Mouse (Mus musculus) hindbrain, embryonic 16.5 days (tissue): Measurements from ENCODE around the gene Sin3a. TPM values are rescaled to one million over a fixed set of nuclear protein-coding genes. Genes with fewer than 3 reads are reported as not detected.

Experiments used
- ATAC-seq: fragments of 200-750 bp; cut with Nextera tagmentation; 2 replicates; pipeline ENCODE4 v1.8.0; 2017; ENCODE audit warnings: moderate TSS enrichment, moderate library complexity
- H3K27ac ChIP-seq: fragments of 300-500 bp; sonication (generic); 2 replicates; pipeline ENCODE4 v1.5.1; 2014; ENCODE audit warnings: low read depth, mild to moderate bottlenecking, control low read depth, low read length, moderate library complexity
- H3K27me3 ChIP-seq: fragments of 300-500 bp; sonication (generic); replicated peaks from 2 replicates; pipeline ENCODE4 v1.6.1; 2014; ENCODE audit warnings: low read length; ENCODE audit not compliant: control insufficient read depth, insufficient read depth
- H3K36me3 ChIP-seq: fragments of 300-500 bp; sonication (generic); 2 replicates; pipeline ENCODE4 v1.6.1; 2014; ENCODE audit warnings: mild to moderate bottlenecking, low read length, moderate library complexity, mixed read lengths; ENCODE audit not compliant: control insufficient read depth, insufficient read depth
- H3K4me1 ChIP-seq: fragments of 300-500 bp; sonication (generic); 2 replicates; pipeline ENCODE4 v1.6.1; 2014; ENCODE audit warnings: low read depth, low read length; ENCODE audit not compliant: control insufficient read depth, insufficient read depth
- H3K4me2 ChIP-seq: fragments of 300-500 bp; sonication (generic); 2 replicates; pipeline ENCODE4 v1.6.1; 2014; ENCODE audit warnings: mild to moderate bottlenecking, low read length, control low read depth, moderate library complexity
- H3K4me3 ChIP-seq: fragments of 300-500 bp; sonication (generic); 2 replicates; pipeline ENCODE4 v1.5.1; 2014; ENCODE audit warnings: mild to moderate bottlenecking, low read length, control low read depth, moderate library complexity
- H3K9ac ChIP-seq: fragments of 300-500 bp; sonication (generic); 2 replicates; pipeline ENCODE4 v1.6.1; 2014; ENCODE audit warnings: low read depth, mild to moderate bottlenecking, control low read depth, low read length, moderate library complexity
- H3K9me3 ChIP-seq: fragments of 300-500 bp; sonication (generic); 2 replicates; pipeline ENCODE4 v1.6.1; 2014; ENCODE audit warnings: mild to moderate bottlenecking, low read length, moderate library complexity; ENCODE audit not compliant: control insufficient read depth
- WGBS: fragments of 180-500 bp; shearing (Covaris S2); extraction: QIAGEN DNeasy Blood & Tissue Kit; methylation state at CpG from one replicate; pipeline ENCODE4 v1.1.7; 2014; 5-methylcytosine and 5-hydroxymethylcytosine counted together
- polyA plus RNA-seq: library from polyadenylated mRNA; unstranded; fragments of >200 nt; fragmentation: Nextera tagmentation; extraction: Ambion mirVana; gene quantifications from 2 replicates; pipeline ENCODE4 v1.2.1, GENCODE M21; 2015

Sin3a gene
- polyA plus RNA-seq, 1 experiment from 2014 or later: 19.6 TPM

GRCm38 (mm10) chr9:57157499-57157898 is 85.7 kb downstream of the Sin3a start:
- no peaks in the 10 kb centered on the region for H3K27me3 ChIP-seq
- H3K4me3 ChIP-seq: peak overlapping the region; percentile 87
- ATAC-seq: no peak
- H3K27ac ChIP-seq: peak overlapping the region; percentile 77; the same call in 1 of the 2 replicates
- peaks cover 11% of the 10 kb centered on the region for H3K36me3 ChIP-seq
- peak overlapping the region; percentile 81 for H3K9ac ChIP-seq
- H3K9me3 ChIP-seq: no peaks in the 10 kb centered on the region
- H3K4me2 ChIP-seq: peak overlapping the region; percentile 87
- WGBS: 30% methylated on average over 13 of the region's 13 CpGs
- H3K4me1 ChIP-seq: peaks cover 22% of the 10 kb centered on the region

- Histone ChIP-seq H3K4me2 (peak within 1 kb of the TSS; percentile 87), H3K27me3 (no peaks in the 10 kb centered on the region), H3K9ac (peak within 1 kb of the TSS; percentile 81), H3K36me3 (peaks cover 11% of the 10 kb centered on the region), H3K9me3 (no peaks in the 10 kb centered on the region), H3K4me3 (peak within 1 kb of the TSS; percentile 87), H3K4me1 (peaks cover 22% of the 10 kb centered on the region), H3K27ac (peak within 1 kb of the TSS; percentile 77)
- WGBS: under 1% methylated on average over 24 of the region's 24 CpGs
- peak; percentile 92 for ATAC-seq
Measured at GRCm38 (mm10) chr9:57158013-57158470, 86.2 kb downstream of the Sin3a start, which contains the start of gene Commd4. Gene Commd4 (minus strand): TSS chr9:57158331.

DNA sequence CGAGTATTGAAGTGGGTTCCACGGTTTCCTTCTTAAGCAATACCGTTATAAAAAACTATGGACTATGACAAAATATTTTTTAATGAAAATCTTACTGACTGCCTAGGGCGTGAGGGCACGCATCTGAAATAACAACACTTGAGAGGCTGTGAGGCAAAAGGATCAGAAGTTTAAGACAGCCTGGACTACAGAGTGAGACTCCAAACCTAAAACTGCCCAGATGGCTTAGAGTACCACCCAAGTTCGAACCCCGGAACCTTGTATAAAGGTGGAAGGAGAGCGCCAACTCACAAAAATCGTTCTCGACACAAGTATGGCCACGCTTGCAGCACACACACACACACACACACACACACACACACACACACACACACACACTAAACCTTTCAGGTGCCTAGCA is 86.7 kb downstream of the Sin3a start:
- peak; percentile 55 for ATAC-seq
- H3K36me3 ChIP-seq: peaks cover 11% of the 10 kb centered on the region
- H3K9me3 ChIP-seq: no peaks in the 10 kb centered on the region
- WGBS: 34% methylated on average over 11 of the region's 11 CpGs
- peak overlapping the region; percentile 64 for H3K27ac ChIP-seq
- peak overlapping the region; percentile 87 for H3K4me2 ChIP-seq
- H3K4me1 ChIP-seq: peaks cover 22% of the 10 kb centered on the region
- no peaks in the 10 kb centered on the region for H3K27me3 ChIP-seq
- peak overlapping the region; percentile 87 for H3K4me3 ChIP-seq
- peak overlapping the region; percentile 15 for H3K9ac ChIP-seq

GRCm38 (mm10) chr9:57162496-57162895 is 90.7 kb downstream of the Sin3a start:
- Histone ChIP-seq H3K4me1 (peaks cover 7% of the 10 kb centered on the region), H3K4me2 (no peak overlapping the region), H3K9ac (no peak overlapping the region), H3K9me3 (no peaks in the 10 kb centered on the region), H3K27me3 (no peaks in the 10 kb centered on the region), H3K27ac (no peak overlapping the region), H3K4me3 (no peak overlapping the region), H3K36me3 (no peaks in the 10 kb centered on the region)
- WGBS: 18% methylated on average over 3 of the region's 3 CpGs
- ATAC-seq: no peak

- H3K4me3 ChIP-seq: no peak overlapping the region
- no peak overlapping the region for H3K27ac ChIP-seq
- no peaks in the 10 kb centered on the region for H3K9me3 ChIP-seq
- H3K4me1 ChIP-seq: peaks cover 4% of the 10 kb centered on the region; the same call in 1 of the 2 replicates
- H3K9ac ChIP-seq: no peak overlapping the region
- no peak for ATAC-seq
- no peaks in the 10 kb centered on the region for H3K36me3 ChIP-seq
- H3K4me2 ChIP-seq: no peak overlapping the region
- H3K27me3 ChIP-seq: no peaks in the 10 kb centered on the region
- 43% methylated on average over 2 of the region's 2 CpGs for WGBS
Measured at GRCm38 (mm10) chr9:57163137-57163536, 91.3 kb downstream of the Sin3a start.

GRCm38 (mm10) chr9:57166173-57166572 is 94.3 kb downstream of the Sin3a start:
- ATAC-seq: no peak
- no peaks in the 10 kb centered on the region for H3K36me3 ChIP-seq

GRCm38 (mm10) chr9:57168411-57168810 is 96.6 kb downstream of the Sin3a start:
- 87% methylated on average over 5 of the region's 5 CpGs for WGBS
- Histone ChIP-seq H3K27me3 (no peaks in the 10 kb centered on the region), H3K4me1 (no peaks in the 10 kb centered on the region), H3K36me3 (no peaks in the 10 kb centered on the region), H3K9ac (no peak overlapping the region), H3K4me2 (no peak overlapping the region), H3K4me3 (no peak overlapping the region), H3K27ac (no peak overlapping the region), H3K9me3 (no peaks in the 10 kb centered on the region)
- no peak for ATAC-seq

More at GRCm38 (mm10) chr9:57166173-57166572, 94.3 kb downstream of the Sin3a start:
- H3K4me2 ChIP-seq: no peak overlapping the region
- WGBS: 74% methylated on average over 2 of the region's 2 CpGs
- H3K4me1 ChIP-seq: no peaks in the 10 kb centered on the region
- no peak overlapping the region for H3K27ac ChIP-seq
- H3K9me3 ChIP-seq: no peaks in the 10 kb centered on the region
- H3K27me3 ChIP-seq: no peaks in the 10 kb centered on the region
- H3K9ac ChIP-seq: no peak overlapping the region
- no peak overlapping the region for H3K4me3 ChIP-seq

Other genes starting within 250 kb of the Sin3a start
- gene Odf3l1, start 207.4 kb upstream of the Sin3a start, polyA plus RNA-seq: 0.20 TPM in 1 of 2 replicates, not detected in the other
- 10.7 and 10.8 TPM in 2 replicates for gene Cspg4, start 207.0 kb upstream of the Sin3a start, polyA plus RNA-seq
- gene Snx33, start 143.7 kb upstream of the Sin3a start, polyA plus RNA-seq: 3.0 and 3.8 TPM in 2 replicates
- gene Imp3, start 134.6 kb upstream of the Sin3a start, polyA plus RNA-seq: 66.8 and 66.9 TPM in 2 replicates
- gene Snupn, start 121.2 kb upstream of the Sin3a start, polyA plus RNA-seq: 28.9 and 29.9 TPM in 2 replicates
- gene Ptpn9, start 77.1 kb upstream of the Sin3a start, polyA plus RNA-seq: 22.9 and 24.6 TPM in 2 replicates
- 77.2 and 88.7 TPM in 2 replicates for gene Man2c1, start 58.6 kb downstream of the Sin3a start, polyA plus RNA-seq
- gene Neil1, start 76.3 kb downstream of the Sin3a start, polyA plus RNA-seq: 8.2 and 8.7 TPM in 2 replicates
- gene Commd4, start 86.3 kb downstream of the Sin3a start, polyA plus RNA-seq: 166 and 185 TPM in 2 replicates
- 0.08 TPM in 1 of 2 replicates, not detected in the other for gene Trcg1, start 164.5 kb downstream of the Sin3a start, polyA plus RNA-seq
- 3.9 and 5.4 TPM in 2 replicates for gene 1700017B05Rik, start 190.6 kb downstream of the Sin3a start, polyA plus RNA-seq